ENCODE assay signal across 17 mouse cellular contexts in genomic region chr15:12735208-12735607, GRCm38 (mm10).
"Had no signal": no experiment of that assay in that cellular context is flagged by ENCODE, and none has a peak within 500 bp of the region (broad histone marks: within the 10 kb centered on the region; RNA-seq: fewer than 3 reads in every experiment).

No protein-coding gene starts in this region.

- DNase-seq: kidney, adult 11 months; kidney, adult 8-10 months; kidney, postnatal 10 days; kidney, postnatal 36 days; layer of hippocampus, postnatal 36 days; left cerebral cortex, postnatal 4 days; liver, embryonic 13.5 days; lung, adult 2 months; midbrain, embryonic 14.5 days; right cerebral cortex, adult 18-20 months; thymus, adult 2 months; thymus, postnatal 14 days; thymus, postnatal 4 days had no signal

- H3K4me2 ChIP-seq: kidney, embryonic 15.5 days; liver, embryonic 13.5 days; midbrain, embryonic 11.5 days had no signal

- H3K9me3 ChIP-seq: kidney, embryonic 15.5 days; liver, embryonic 13.5 days; megakaryocyte, embryonic 14.5 days had no signal

- H3K9ac ChIP-seq: kidney, embryonic 15.5 days; liver, embryonic 13.5 days had no signal

- H3K27ac ChIP-seq: kidney, embryonic 15.5 days; left cerebral cortex, adult 2 months; liver, embryonic 13.5 days had no signal

- H3K4me3 ChIP-seq: kidney, embryonic 15.5 days; left cerebral cortex, adult 2 months; liver, embryonic 13.5 days; megakaryocyte, embryonic 14.5 days had no signal

- H3K36me3 ChIP-seq: kidney, embryonic 15.5 days; liver, embryonic 13.5 days had no signal
